Mouse (Mus musculus) mouse trophoblast stem cell (cell line): ENCODE data around the gene Vmo1.
"Not testable (repeated sequence)": the region's sequence is repeated elsewhere in the genome, so short reads cannot be mapped to it uniquely, and the experiment has no call there.

Source experiments
- in situ Hi-C, 2 experiments: fragments of 300-500 bp; cut with MseI, MboI; formaldehyde crosslinking; loops; 2 replicates in 1 of 2; 3 replicates in 1 of 2; pipeline ENCODE4 v1.15.1; 2025

The Vmo1 gene

DNA sequence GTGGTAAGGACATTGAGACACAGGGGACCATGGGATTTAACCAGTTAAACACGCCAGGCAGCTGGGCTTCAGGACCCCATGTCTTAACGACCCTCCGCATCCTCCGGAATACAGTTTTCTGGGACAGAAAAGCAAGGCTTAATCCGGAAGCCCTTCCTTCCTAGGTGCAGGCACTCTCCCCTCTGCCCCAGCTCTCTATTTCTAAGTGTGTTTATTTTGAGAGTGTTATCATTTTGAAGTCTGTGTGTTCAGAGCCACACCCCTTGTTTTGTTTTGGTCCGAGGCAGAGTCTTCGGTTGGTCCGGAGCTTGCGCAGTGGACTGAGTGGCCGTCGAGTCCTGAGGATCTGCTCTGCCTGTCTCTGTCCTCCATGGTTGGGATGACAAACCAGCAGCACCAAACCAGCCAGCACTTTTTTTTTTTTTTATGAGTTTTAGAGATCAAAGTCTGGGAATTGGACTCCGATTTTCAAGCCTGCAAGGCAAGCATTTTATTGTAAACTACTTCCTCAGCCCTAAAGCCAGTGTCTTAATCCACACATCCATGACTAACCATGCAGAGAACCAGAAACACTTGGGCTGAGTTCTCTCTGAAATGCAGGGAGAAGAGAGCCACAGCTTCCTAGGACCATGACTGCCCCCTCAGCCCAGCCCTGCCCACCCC, 39.4 kb downstream of the Vmo1 start:
- in situ Hi-C loops: no loop called here

DNA sequence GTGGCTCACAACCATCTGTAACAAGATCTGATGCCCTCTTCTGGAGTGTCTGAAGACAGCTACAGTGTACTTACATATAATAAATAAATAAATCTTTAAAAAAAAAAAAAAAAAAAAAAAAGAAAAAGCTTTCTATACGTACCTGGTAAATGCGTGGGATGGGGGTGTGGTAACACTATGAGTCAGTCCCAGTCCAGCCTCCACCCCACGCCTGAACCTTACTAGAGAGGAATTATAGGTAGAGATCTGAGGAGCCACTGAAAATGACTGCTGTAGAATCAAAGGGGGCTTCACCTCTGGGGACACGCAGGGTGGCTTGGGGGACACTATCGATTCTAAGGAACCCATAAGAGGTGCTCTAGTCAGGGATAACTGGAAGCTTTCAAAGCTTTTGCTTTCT, 41.1 kb downstream of the Vmo1 start:
- in situ Hi-C loops: not testable (repeated sequence)

DNA sequence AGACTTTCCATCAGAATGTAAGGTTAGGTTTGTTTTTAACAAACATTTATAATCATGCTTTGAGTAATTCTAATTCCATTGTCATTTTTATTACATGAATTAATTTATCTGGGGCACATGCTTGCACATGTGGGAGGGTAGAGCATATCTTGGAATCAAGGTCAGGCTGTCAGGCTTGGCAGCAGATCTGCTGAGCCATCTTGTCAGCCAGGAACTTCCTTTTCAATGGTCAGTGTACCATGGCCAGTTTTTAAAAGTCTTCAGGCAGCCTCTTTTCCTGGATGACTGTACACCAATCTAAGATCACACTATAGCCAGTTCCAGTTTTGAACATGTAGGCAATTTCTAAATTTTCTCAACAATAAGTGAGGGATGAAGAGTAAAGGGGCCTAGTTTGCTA, 41.7 kb downstream of the Vmo1 start:
- in situ Hi-C loops: no loop called here

DNA sequence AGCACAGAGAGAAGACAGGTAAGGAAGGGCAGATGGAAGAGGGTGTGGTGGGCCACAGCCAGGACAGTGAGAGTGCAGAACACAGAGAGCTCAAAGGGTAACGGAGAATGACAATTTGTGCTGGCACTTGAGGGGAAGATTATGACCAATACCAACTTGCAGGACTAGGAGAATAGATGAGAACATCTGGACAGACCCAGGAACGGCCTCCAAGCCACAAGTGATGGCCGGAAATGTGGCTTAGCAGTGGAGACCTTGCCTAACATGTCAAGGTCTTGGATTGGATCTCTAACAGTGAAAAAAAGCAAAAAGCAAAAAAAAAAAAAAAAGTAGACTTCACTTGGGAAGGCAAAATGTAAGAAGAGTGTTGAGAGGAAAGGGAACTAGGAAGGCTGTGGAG, 44.7 kb downstream of the Vmo1 start:
- in situ Hi-C loops: no loop called here

DNA sequence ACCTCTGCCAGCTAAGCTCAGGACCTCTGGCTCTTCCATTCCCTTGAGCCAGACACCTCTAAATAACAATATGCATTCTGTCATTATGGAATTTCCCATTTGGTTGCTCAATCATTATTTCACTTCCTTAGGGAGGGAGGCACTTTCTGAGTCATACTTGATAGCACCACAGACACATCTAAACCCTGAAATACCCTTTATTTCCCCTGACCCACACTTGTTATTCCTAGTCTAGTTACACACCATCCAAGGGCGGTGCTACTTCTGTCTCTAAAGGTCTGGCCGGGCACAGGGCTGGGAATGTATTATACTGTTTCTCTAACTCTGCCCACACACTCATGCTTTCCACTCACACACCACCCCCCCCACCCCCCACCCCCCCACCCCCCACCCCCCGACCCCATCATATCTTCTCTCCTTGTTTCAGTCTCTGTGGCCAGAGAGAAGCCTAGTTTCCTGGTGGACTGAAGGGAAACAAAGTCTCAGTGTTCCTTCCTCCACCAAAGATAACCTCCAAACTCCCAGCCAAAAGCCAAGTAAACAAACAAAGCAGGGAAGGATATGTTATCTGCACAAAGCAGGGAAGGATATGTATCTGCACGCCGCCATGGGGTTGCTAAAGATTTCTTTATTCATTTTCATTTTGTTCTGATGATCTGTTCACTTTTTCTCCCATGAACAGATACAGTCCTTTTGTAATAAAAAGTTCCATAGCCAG, 46.4 kb downstream of the Vmo1 start:
- in situ Hi-C loops: no loop called here

DNA sequence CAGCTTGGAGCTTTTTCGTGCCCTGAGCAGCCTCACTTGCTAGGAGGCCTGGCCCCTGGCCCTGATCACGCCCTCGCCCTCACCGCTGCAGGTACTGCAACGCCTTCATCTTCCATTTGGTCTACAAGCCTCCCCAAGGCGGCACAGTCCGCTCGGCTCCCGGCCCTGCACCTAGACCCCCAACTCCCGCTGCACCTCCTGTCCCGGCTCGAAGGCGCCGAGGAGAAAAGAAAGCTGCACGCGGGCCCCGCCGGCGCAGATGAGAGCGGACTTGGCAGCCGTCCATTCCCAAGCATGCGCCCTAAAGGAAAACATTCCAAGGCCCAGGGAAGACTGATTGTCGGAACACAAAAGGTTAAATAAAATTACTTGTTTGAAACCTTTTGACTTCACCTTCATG, 48.6 kb downstream of the Vmo1 start:
- in situ Hi-C loops: no loop called here

DNA sequence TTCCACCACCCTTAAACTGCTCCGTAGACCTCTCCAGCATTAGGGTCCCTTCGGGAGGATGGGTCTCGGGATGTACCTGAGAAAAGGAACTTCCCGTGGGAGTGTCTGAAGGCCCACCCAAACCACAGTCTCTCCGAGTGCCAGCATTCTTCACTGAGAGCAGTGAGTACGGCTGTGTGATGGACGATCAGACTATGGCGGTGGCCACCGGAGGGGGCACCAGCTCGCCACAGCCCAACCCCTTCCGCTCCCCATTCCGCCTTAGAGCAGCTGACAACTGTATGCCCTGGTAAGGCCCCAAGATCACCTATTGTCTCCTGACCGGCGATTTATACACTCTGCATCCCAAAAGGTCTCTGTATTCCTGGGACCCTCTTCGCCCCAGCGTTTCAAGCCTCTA, 49.2 kb downstream of the Vmo1 start:
- in situ Hi-C loops: no loop called here

DNA sequence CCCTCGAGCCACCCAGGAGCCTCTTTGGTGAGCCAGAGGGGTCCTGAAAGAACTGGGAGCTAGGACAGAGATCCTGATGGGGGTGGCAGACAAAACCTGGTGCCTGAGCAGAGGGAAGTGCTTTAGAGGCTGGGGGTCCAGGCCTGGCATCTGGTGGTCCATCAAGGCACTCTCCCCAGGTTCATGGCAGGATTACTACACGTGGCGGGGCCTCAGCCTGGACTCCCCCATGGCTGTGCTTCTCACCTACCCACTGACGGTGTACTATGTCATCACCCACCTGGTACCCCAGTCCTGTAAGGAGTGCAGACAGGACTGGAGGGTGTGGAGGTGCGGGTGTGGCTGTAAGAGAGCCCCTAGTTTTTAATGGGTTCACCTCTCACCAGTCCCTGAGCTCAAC, 50.4 kb downstream of the Vmo1 start:
- in situ Hi-C loops: no loop called here
